Mouse (Mus musculus) kidney, postnatal 4 days (tissue): Measurements from ENCODE around the gene Pemt.
A peak's percentile ranks its signal among the peaks of the same experiment; 100 is the strongest.

Experiments used
- DNase-seq, 2 experiments: peaks; one replicate each; pipeline ENCODE4 v3.0.0; 2021; ENCODE audit warnings: mixed read lengths in 2 of 2

The Pemt gene

DNA sequence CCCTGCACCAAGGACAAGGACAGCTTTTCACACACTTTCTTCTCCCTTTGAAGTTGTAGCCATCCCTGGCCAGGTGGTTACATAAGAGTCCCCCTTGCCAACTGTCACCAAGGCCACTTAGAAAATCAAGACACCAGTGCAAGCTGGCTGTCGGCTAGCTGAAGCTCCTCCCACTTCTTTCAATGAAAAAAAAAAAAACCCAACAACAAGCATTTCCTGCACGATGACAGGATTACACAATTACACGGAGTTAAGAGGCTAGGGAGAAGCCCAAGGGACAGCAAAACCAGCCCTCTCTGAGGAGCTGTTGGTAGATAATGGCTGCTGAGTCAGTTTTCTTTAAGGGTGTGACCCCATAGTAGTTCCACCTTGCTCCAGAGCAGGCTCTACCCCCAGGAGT lies 104.9 kb downstream of the Pemt start:
- no peak for DNase-seq

DNA sequence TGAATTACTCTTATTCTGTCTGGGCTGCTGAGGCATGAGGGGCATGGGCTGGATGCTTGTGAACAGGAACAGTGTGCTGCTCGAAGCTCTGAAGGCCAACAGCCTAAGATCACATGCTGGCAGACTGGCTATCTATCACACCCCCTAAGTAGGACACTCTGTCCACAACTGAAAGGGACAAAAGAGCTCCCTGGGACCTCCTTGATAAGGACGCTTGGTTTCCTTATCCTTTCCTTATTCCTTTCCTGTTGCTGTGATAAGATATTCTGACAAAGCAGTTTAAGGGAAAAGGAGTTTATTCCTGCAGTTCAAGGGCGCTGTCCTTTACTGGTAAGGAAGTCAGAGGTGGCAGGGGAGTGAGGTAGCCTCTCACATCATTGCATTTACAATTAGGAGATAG lies 105.6 kb downstream of the Pemt start:
- DNase-seq: no peak

DNA sequence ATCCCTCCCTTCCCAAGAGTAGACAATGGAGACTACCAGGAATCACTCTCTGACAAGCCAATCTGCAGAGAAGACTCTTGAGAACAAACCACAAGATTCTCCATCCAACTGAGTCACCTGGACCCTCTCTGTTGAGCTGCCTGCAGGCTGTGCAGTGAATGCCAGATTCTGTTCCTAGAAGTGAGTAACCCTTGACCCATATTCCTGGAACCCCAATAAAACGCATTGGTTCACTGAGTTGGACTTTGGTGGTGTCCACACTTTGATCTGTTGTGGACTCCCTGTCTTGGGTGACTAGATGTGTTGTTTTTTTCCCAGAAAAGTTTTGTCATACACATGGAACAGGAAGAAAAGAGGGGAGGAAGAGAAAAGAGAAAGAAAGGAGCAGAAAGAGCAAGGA lies 106.5 kb downstream of the Pemt start:
- no peak for DNase-seq

DNA sequence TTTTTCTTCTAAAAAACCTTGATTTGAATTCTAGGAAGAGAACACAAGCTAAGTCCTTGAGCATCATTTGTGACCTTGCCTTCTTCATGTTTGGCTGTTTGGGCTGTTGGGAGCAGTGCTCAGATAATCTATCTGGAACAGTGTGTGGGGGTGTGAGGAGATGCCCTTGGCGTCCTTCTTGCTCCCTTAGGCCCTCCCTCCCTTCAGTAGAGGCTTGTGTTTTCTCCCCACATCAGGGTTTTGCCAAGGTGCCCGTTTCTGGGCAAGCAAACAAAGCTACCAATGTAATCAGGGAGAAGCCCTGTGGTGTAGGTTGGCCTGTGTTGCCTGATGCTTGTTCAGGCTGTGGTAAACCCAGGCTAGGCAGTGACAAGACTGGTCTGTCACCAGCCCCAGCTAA lies 108.7 kb downstream of the Pemt start:
- DNase-seq: no peak

DNA sequence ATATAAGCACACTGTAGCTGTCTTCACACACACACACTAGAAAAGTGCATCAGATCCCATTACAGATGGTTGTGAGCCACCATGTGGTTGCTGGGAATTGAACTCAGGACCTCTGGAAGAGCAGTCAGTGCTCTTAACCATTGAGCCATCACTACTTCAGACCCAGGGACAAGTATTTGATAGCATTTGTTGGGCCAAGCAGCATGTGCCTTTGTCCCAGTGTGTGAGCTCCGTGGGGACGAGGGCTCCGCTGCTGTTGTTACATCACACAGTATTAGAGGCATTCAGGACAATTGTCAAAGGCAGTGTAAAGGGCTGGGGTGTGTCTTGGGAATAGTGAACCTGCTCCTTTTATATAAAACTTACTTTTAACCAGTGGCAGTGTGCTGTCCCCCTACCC lies 109.3 kb downstream of the Pemt start:
- no peak for DNase-seq

DNA sequence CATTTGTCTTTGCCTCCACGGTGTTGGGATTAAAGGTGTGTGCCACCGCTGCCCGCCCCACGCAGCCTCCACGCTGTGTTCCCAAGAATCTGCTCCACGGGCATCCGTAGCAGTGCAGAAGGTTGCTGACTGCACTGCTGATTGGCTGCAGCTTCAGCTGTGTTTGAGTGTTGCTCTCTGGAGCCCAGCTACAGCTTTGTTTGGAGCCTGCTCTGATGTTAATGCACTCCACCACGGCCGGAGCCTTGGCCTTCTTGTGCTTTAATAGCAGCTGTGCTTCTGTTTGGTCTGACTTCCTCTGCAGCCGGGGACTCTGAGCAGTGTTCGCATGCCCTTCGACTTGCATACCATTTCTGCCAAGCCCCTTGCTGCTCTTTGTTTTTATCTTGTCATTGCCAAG lies 112.3 kb downstream of the Pemt start:
- no peak for DNase-seq

DNA sequence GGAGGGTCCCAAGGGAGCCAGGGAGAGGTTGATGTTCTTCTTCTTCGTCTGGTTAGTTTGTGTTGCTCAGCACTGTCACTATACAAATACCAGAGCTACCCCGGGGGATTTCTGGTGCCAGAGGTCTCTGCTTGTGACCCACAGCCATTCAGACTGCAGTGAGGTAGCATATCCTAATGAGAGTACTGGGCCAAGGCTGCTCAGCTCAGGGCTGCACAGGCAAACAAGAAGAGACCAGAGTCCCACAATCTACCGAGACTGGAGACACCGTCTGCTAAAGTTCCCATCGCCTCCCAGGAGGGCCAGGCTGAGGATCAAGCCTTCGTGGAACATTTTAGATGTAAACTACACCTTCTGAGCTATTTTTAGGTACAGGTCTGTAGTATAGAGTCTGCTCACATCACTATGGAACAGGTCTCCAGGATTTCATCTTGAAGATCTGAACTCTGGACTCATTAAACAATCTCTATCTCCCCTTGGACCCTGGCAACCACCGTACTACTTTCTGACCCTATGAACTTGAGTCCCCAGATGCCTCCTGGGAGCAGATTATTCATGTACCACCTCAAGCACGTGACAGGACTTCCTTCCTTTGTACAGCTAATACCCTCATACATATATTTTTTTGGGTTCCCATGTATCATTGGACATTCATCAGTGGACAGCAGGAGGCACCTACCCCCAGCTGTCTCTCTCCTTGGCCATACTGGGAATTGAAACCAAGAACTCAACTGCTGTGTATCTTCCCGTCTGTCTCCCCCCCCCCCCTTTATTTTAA lies 113.5 kb downstream of the Pemt start:
- DNase-seq: no peak

DNA sequence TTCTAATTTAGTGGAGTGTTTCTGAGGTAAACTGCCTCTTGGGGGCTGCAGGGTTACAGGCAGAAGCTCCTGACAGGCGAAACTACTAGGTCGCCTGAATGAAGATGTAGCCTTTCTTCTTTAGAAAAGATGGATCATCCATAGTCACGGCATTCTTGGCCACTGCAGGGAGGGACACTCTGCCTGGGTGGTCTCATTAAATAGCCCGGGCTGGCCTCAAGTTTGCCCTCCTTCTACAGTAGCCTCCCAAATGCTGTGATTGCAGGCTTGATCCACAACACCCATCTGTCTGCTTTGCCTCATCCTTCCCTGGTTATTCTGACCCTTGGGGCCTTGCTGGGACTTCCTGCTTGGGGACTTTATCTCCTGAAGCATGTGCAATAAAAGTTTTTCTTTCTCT lies 116.3 kb downstream of the Pemt start:
- no peak for DNase-seq

DNA sequence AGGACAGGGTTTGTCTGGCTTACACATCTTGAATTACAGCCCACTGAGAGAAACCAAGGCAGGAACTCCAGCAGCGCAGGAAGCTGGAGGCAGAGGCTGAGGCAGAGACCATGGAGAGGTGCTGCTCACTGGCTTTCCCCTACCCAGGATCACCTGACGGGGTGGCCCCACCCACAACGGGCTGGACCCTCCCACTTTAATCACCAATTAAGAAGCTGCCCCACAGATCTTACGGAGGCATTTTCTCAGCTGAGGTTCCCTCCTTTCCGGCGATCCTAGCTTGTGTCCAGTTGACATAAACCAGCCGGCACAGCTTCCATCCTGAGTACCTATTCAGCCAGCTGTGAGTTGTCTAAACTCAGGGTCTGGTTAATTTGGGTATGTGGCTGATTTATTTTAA lies 125.0 kb downstream of the Pemt start:
- peak; percentile 85 to 90 for DNase-seq
